Mouse (Mus musculus) activated CD4-positive, CD25-positive, alpha-beta regulatory T cell, adult 4 months (primary cell): ENCODE data around the gene Tekt4. TPM values are rescaled to one million over a fixed set of nuclear protein-coding genes. Genes with fewer than 3 reads are reported as not detected.

Experiments
- ATAC-seq: one replicate; pipeline ENCODE4 v1.8.0; 2017
- polyA plus RNA-seq, 2 experiments: library from polyadenylated mRNA; unstranded; fragments of 100-300 nt; shearing (Covaris generic); gene quantifications; one replicate each; pipeline ENCODE4 v1.2.1; 2017

Tekt4 gene
- polyA plus RNA-seq, 2 experiments from 2014 or later, result not detected

DNA sequence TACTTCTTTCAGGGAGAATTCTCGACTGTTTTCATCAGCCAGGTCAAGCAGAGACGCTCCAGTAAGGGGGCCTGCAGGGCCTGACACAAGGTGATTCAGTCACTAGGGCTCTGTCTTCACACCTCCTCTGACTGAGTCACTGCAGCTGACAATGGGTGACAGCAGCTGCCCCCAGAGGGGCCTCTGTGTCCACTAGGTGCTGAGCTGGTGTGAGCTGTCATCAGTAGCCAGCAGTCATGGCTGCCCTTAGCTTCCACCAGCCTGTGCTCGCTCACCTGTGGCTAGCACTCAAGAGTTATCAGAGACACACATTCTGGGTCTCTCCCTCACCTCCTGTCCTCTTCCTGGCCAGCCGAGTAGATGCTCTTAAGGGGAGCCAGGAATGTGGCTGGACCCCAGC lies 26.4 kb downstream of the Tekt4 start:
- no peak for ATAC-seq

- ATAC-seq, result no peak
Measured at GRCm38 (mm10) chr17:25482092-25482491, 27.7 kb downstream of the Tekt4 start.

DNA sequence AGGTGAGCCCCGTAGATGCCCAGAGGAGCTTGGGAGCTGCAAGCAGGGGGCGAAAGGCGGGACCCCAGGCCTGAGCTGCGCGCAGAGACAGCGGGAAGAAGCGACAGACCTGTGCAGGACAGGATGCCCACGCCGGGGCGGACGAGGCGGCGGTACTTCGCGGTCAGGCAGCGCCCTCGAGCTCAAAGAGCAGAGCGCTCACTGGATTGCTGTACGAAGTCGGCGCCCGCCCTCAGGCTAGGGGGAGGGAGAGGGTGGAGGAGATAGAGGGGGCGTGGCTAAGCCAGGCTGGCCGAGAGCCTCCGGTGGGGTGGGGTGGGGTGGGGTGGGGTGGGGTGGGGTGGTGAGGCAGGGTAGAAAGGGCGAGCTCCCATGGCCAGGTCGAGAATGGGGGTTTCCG lies 42.6 kb downstream of the Tekt4 start, which contains the start of gene Sstr5:
TSS of gene Sstr5 (minus strand) at position 276 of the 400 bp plus-strand sequence.
- ATAC-seq, result no peak

DNA sequence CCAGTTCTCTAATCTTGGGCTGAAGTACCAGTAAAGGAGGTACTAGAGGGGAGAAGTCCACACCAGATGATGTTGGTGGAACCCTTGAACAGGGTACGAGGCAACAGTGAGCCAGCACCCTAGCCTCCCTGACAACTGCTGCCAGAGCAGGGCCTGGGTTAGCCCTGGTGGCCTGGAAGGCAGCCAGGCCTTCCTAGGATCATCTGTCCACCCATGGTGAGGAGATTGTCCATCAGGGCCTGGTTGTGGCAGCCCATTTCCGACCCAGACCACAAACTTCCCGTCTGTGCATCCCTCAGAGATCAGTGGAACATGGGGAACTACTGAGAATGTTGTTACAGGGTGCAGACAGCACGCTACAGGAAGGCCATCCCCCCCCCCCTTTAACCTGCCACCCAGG lies 48.2 kb downstream of the Tekt4 start:
- ATAC-seq, result no peak

DNA sequence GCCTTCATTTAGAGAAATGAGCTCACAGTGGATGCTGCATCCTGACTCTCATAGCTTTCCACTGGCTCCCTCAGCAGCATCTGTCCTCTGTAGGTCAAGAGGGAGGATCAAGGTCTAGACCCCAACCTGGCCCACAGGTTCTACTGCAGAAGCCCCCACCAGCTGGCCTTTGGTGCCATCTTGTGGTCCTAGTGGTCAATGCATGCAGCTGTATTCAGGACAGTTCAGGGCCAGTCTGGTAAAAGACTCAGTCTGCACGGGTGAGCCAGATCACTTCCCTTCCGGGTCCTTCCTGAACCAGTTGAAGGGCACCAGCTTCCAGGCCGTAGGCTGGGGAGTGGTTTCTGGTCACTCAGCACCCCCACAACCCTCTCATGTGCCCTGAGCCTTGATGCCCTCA lies 53.4 kb downstream of the Tekt4 start:
- ATAC-seq, result no peak

DNA sequence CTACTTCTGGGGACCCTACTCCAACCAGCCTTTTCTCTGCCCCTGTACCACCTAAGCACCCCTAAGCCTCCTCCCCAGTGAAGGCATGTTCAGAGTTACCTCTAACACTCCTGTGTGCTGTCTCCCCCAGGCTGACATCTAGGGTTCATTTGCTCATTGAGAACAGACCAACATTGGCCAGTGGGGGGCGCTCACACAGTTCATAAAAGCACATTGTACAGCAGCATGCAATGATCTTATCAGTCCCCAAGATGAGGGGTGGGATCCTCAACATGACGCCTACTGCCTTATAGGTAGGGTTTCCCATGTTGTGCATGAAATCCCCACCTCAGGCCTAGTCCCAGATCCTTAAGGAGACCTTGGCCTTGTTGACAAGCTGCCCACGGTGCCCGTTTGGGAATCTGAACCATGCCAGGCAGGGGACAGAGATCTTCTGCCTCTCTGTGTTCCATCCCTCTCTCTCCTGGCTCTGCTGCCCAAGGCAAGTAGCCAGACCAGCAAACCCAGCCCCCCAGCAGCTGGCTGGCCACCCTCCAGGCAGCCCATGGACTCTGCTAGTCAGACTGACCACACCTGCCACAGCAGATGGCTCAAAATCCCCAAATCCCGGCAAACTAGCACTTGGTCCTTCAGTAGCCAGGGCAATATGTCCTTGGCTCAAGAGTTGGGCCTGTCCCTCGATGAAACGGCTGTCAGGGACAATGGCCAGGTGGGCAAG lies 54.6 kb downstream of the Tekt4 start:
- ATAC-seq, result no peak

- no peak for ATAC-seq
Measured at GRCm38 (mm10) chr17:25510074-25510830, 55.8 kb downstream of the Tekt4 start.

- no peak for ATAC-seq
Measured at GRCm38 (mm10) chr17:25511876-25512275, 57.5 kb downstream of the Tekt4 start.

- no peak for ATAC-seq
Measured at GRCm38 (mm10) chr17:25514055-25514454, 59.6 kb downstream of the Tekt4 start.

- no peak for ATAC-seq
Measured at GRCm38 (mm10) chr17:25516315-25516714, 61.9 kb downstream of the Tekt4 start.

DNA sequence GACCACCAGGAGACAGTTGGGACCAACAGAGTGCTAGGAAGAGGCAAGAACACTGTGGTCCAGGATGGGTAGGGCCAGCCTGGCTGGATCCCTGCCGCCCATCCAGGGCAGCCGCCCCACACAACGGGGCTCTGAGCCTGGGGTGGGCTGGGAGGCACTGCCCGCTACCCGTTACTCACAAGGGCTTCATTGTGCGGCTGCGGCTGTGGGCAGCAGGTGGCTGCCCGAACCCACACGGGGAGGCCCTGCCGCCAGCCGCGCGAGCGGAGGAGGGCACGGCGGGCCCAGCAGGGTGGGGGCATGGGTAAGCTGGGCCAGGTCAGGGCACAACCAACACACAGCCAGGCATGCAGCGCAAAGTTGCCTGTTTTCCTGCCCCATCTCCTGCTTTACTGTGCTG lies 63.7 kb downstream of the Tekt4 start:
- no peak for ATAC-seq

DNA sequence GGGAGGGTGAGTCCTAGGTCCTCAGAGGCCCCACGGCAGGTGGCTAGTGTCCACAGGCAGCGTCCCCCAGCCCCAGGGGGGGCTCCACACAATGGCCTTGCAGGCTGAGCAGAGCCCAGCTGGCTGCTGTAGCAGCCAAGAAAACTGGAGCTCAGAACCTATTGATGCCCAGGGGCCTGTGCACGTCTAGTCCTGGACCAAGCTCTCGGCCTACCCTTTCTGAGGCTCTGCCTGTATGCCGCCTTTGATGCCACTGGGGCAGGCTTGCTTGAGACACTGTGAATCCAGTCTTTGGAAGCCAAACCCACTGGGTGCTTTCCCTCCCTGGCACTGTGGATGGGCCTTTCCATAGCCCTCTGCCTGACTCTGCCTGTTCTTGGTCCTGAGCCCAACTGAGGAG lies 65.1 kb downstream of the Tekt4 start:
- no peak for ATAC-seq

DNA sequence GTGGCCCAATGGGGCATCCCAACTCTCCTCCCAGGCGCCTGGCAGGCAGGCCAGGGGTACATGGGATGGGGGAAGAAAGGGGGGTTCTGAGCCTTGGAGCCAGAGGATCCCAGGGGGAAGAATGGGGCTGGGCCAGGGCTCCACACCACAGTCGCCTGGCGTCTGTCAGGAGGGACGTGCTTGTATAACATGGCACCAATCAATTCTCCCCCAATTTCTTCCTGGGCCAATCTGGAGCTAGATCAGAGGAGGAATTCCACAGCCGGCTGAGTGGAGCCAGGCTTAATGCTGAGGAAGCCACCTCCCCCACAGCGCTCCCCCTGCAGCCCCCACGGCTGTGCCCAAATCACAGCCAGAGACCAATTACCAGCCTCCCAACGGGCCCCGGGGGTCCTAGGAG lies 66.1 kb downstream of the Tekt4 start:
- ATAC-seq, result no peak

- no peak for ATAC-seq
Measured at GRCm38 (mm10) chr17:25522080-25522479, 67.7 kb downstream of the Tekt4 start.

Other genes with a start within 250 kb of the Tekt4 start
- 10 to 100 TPM; 44.3 to 57.7 TPM for gene Gnptg, start 214.5 kb upstream of the Tekt4 start, polyA plus RNA-seq
- 10 to 100 TPM; 27.7 to 32.1 TPM for gene Tsr3, start 214.4 kb upstream of the Tekt4 start, polyA plus RNA-seq
- 1 to 10 TPM; 1.4 to 8.5 TPM for gene Baiap3, start 198.3 kb upstream of the Tekt4 start, polyA plus RNA-seq
- 100 to 1,000 TPM; 368 to 405 TPM for gene Ube2i, start 180.0 kb upstream of the Tekt4 start, polyA plus RNA-seq
- gene Prss34, start 156.2 kb upstream of the Tekt4 start, polyA plus RNA-seq, result not detected
- gene Prss28, start 146.0 kb upstream of the Tekt4 start, polyA plus RNA-seq, result not detected
- gene Prss29, start 136.0 kb upstream of the Tekt4 start, polyA plus RNA-seq, result not detected
- not detected for gene Tpsab1, start 109.1 kb upstream of the Tekt4 start, polyA plus RNA-seq
- not detected for gene Tpsb2, start 88.3 kb upstream of the Tekt4 start, polyA plus RNA-seq
- gene Tpsg1, start 85.3 kb upstream of the Tekt4 start, polyA plus RNA-seq, result not detected
- not detected for gene Cacna1h, start 20.8 kb upstream of the Tekt4 start, polyA plus RNA-seq
- not detected for gene Sstr5, start 42.7 kb downstream of the Tekt4 start, polyA plus RNA-seq
- gene Sox8, start 116.1 kb downstream of the Tekt4 start, polyA plus RNA-seq, result under 1 TPM in 1 of 2 experiments, not detected in 1; 0.25 TPM
- 10 to 100 TPM; 12.1 to 16.7 TPM for gene Lmf1, start 124.5 kb downstream of the Tekt4 start, polyA plus RNA-seq